Mouse (Mus musculus) liver, embryonic 13.5 days (tissue): ENCODE results near the gene Spcs2. TPM values are rescaled to one million over a fixed set of nuclear protein-coding genes. Genes with fewer than 3 reads are reported as not detected.

ENCODE experiments used
- ATAC-seq: fragments of 200-750 bp; cut with Nextera tagmentation; 2 replicates; pipeline ENCODE4 v1.8.0; 2017; ENCODE audit warnings: low read depth, mild to moderate bottlenecking, moderate number of reproducible peaks, moderate library complexity
- DNase-seq: peaks from one replicate; pipeline ENCODE4 v3.0.0; 2022
- H3K27ac ChIP-seq: fragments of 300-500 bp; sonication (generic); 2 replicates; pipeline ENCODE4 v1.5.1; 2015; ENCODE audit warnings: moderate library complexity, mild to moderate bottlenecking, inconsistent platforms
- H3K27me3 ChIP-seq: fragments of 300-500 bp; sonication (generic); 2 replicates; pipeline ENCODE4 v1.6.1; 2015; ENCODE audit warnings: mild to moderate bottlenecking, inconsistent platforms
- H3K36me3 ChIP-seq: fragments of 300-500 bp; sonication (generic); 2 replicates; pipeline ENCODE4 v1.6.1; 2015; ENCODE audit warnings: mild to moderate bottlenecking, inconsistent platforms
- H3K4me1 ChIP-seq: fragments of 300-500 bp; sonication (generic); replicated peaks from 2 replicates; pipeline ENCODE4 v1.6.1; 2015; ENCODE audit warnings: inconsistent platforms
- H3K4me2 ChIP-seq: fragments of 300-500 bp; sonication (generic); 2 replicates; pipeline ENCODE4 v1.6.1; 2015; ENCODE audit warnings: inconsistent platforms, mild to moderate bottlenecking, moderate library complexity
- H3K4me3 ChIP-seq: fragments of 300-500 bp; sonication (generic); replicated peaks from 2 replicates; pipeline ENCODE4 v1.5.1; 2015; ENCODE audit warnings: mild to moderate bottlenecking, inconsistent platforms
- H3K9ac ChIP-seq: fragments of 300-500 bp; sonication (generic); 2 replicates; pipeline ENCODE4 v1.6.1; 2015; ENCODE audit warnings: mild to moderate bottlenecking, inconsistent platforms
- H3K9me3 ChIP-seq: fragments of 300-500 bp; sonication (generic); replicated peaks from 2 replicates; pipeline ENCODE4 v1.6.1; 2016; ENCODE audit warnings: inconsistent platforms
- WGBS: fragments of 180-500 bp; shearing (Covaris S2); methylation state at CpG from one replicate; pipeline ENCODE4 v1.1.7; 2015; ENCODE audit not compliant: insufficient replicate concordance; 5-methylcytosine and 5-hydroxymethylcytosine counted together
- polyA plus RNA-seq: library from polyadenylated mRNA; unstranded; fragments of >200 nt; fragmentation: Nextera tagmentation; extraction: Ambion mirVana; gene quantifications from 2 replicates; pipeline ENCODE4 v1.2.1, GENCODE M21; 2015

The Spcs2 gene
- polyA plus RNA-seq, 1 experiment from 2014 or later, result 216 TPM

DNA sequence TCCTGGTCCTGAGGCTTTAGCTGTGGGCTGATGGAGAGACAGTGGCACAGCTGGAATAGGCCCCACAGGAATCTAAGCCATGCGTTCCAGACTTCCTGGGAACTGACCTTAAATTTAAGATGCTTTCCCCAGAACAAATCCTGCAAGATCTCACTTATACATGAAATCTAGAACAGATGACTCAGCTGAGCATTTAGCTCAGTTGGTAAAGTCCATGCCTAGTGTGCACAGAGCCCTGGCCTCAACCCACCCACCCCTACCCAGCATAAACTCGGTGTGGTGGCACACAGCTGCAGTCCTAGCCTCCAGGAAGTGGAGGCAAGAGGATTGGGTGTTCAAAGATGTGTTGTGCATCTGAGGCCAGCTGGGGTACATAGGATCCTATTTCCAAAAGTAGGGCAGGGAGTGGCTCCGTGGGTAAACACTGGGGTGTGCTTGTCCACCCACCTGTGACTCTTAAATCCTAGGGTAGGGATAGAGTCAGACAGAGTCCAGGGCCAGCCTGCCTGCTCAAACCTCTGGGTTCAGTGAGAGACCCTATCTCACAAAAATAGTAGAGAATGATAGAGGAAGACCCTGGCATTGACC, 27.0 kb upstream of the Spcs2 start:
- Histone ChIP-seq H3K27ac (no peak overlapping the region), H3K4me2 (no peak overlapping the region), H3K27me3 (no peaks in the 10 kb centered on the region), H3K4me3 (no peak overlapping the region), H3K4me1 (no peaks in the 10 kb centered on the region), H3K36me3 (no peaks in the 10 kb centered on the region), H3K9me3 (no peaks in the 10 kb centered on the region), H3K9ac (no peak overlapping the region)
- ATAC-seq (no peak), DNase-seq (no peak)
- 55% methylated on average over 3 of the region's 3 CpGs for WGBS

DNA sequence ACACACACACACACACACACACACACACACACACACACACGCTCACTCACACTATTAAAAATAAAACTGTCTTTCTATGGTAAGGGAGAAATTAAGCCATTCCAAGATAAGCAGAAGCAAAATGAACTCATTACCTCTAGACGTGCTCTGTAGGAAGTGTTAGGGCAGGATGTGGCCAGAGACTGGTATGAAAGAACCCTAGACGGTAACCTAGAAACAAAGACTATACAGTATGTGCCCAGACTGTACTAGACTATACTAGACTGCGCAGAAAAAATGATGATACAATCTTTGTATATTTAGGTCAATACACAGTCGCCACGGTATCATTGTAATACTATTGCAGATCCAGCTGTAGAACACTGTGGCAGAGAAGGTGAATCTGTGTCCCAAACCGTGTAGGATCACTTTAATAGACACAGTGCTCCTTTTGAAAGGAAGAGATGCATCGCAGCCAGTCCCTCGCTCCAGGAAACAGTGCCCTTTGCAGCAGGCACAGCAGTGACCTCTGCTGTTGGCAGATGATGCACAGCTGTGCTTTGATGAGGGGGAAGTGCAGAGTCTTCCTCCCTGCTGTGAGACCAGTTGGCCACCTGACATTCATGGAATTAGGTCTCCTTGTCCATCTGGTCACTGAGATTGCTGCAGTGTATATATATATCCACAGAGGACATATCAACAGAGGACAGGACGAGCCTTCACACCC, 26.1 kb upstream of the Spcs2 start:
- no peak overlapping the region for H3K4me2 ChIP-seq
- H3K4me3 ChIP-seq, result no peak overlapping the region
- H3K9me3 ChIP-seq, result no peaks in the 10 kb centered on the region
- H3K4me1 ChIP-seq, result no peaks in the 10 kb centered on the region
- H3K27ac ChIP-seq, result no peak overlapping the region
- H3K9ac ChIP-seq, result no peak overlapping the region
- no peaks in the 10 kb centered on the region for H3K27me3 ChIP-seq
- no peaks in the 10 kb centered on the region for H3K36me3 ChIP-seq
- ATAC-seq, result no peak
- WGBS, result 32% methylated on average over 10 of the region's 10 CpGs
- DNase-seq, result no peak

DNA sequence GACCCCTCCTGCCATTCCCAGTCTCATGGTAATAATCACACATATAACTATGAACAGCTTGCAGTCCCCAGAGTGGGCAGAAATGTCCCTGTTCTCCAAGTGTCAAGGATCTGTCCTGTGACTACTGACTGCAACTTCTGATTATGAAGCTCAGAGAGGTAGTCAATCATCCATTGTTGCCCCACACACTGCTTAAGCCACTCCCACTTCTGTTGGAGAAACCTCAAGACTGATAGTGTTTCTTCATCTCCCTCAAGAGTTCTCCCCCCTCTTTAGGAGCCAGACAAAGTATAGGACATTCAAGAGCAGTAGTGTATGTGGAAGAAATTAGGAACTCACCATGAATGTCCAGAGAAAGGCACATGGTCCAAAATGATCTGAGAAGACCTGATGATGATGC, 24.5 kb upstream of the Spcs2 start:
- no peak overlapping the region for H3K4me3 ChIP-seq
- no peaks in the 10 kb centered on the region for H3K9me3 ChIP-seq
- H3K27me3 ChIP-seq, result no peaks in the 10 kb centered on the region
- no peak for DNase-seq
- no peaks in the 10 kb centered on the region for H3K4me1 ChIP-seq
- no peaks in the 10 kb centered on the region for H3K36me3 ChIP-seq
- no peak overlapping the region for H3K27ac ChIP-seq
- ATAC-seq, result no peak
- no peak overlapping the region for H3K4me2 ChIP-seq
- H3K9ac ChIP-seq, result no peak overlapping the region

DNA sequence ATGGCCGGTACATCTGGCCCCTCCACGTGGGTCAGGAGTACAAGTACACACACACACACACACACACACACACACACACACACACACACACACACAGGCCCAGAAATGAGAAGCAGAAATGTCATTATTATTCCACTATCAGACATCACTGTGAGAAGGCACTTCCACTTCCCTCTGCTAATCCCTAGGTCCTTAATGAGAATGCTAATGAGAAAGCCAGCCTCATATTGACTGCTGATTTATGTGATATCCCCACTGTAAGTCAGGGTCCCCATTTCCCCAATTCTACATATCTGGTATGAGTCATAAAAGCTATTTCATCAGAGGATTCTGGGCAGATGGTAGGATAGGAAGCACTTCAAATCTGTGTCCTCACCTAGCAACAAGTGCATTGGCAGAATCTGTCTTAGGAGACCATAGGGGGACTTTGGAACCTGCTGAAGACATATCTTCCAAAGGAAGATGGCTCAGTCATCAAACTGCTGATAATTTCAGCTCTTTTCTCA, 24.0 kb upstream of the Spcs2 start:
- Histone ChIP-seq H3K27me3 (no peaks in the 10 kb centered on the region), H3K4me3 (no peak overlapping the region), H3K4me1 (no peaks in the 10 kb centered on the region), H3K9me3 (no peaks in the 10 kb centered on the region), H3K36me3 (no peaks in the 10 kb centered on the region), H3K4me2 (no peak overlapping the region), H3K9ac (no peak overlapping the region), H3K27ac (no peak overlapping the region)
- DNase-seq (no peak), ATAC-seq (no peak)
- 50% methylated on average over 2 of the region's 2 CpGs for WGBS

DNA sequence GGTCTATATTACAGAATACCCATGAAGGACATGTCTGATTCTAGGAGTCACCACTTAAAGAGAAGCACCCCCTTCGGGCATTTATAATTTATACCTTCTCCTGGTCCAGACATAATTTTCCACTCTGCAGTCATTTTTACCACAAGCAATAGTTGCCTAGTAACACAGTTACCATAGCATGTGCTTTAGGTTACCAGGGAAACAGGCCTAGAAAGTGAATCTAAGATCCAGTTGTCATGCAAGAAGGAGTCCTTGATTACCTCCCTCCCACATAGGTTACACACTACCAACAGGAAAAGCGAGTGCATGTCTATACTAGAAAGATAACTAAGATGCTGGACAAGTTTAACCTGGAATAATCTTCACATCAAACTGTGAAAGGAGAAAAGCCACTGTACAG, 15.0 kb upstream of the Spcs2 start:
- Histone ChIP-seq H3K9ac (no peak overlapping the region), H3K27me3 (0 out of 2 replicates have a peak, but pooled peaks cover 8% of the 10 kb centered on the region), H3K4me3 (no peak overlapping the region), H3K4me2 (no peak overlapping the region), H3K9me3 (no peaks in the 10 kb centered on the region), H3K36me3 (no peaks in the 10 kb centered on the region), H3K4me1 (no peaks in the 10 kb centered on the region), H3K27ac (no peak overlapping the region)
- ATAC-seq (no peak), DNase-seq (no peak)
- WGBS, result 54% methylated on average over 2 of the region's 2 CpGs

DNA sequence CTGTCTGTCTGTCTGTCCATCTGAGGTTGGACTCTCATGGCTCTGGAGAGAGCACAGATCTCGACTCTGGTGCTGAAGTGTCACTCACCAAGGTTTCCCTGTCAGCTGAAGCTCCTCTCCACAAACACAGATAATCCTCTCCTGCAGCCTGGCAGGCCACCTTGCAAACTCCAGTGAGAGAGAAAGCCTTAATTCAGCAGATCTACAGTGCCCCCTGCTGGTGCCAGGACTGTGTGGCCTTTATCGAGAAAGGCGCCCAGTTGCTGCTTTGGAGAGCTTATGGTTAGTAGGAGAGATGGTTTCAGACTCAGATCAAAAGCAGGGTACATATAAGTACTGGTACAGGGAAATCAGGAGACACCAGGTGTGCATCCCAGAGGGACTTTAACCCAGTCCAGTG, 13.1 kb upstream of the Spcs2 start:
- WGBS, result 2% methylated on average over 3 of the region's 3 CpGs
- ATAC-seq (no peak), DNase-seq (peak; percentile 68)
- Histone ChIP-seq H3K27ac (no peak overlapping the region), H3K9me3 (no peaks in the 10 kb centered on the region), H3K4me3 (no peak overlapping the region), H3K4me2 (no peak overlapping the region), H3K27me3 (0 out of 2 replicates have a peak, but pooled peaks cover 8% of the 10 kb centered on the region), H3K36me3 (no peaks in the 10 kb centered on the region), H3K4me1 (no peaks in the 10 kb centered on the region), H3K9ac (no peak overlapping the region)

DNA sequence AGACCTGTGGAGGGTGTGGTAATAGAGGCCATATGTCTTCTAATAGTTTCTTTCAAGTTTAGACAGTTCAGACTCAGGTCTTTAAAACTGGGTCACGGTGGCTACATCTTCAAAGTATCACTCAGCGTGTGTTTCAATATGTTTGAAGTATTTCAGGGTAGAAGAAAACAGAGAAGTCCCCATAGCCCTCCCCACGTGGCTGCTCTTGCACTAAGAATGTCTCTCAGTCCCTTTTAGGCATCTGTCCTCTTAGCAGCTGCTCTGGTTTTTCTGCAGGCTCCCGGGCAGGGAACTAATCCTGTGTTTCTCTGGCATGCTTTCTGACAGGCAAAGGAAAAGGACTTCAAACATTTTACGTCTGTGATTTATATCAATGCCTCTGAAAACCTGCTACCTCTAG, 12.6 kb upstream of the Spcs2 start:
- no peak overlapping the region for H3K9ac ChIP-seq
- 47% methylated on average over 5 of the region's 5 CpGs for WGBS
- no peak overlapping the region for H3K4me3 ChIP-seq
- H3K4me2 ChIP-seq, result no peak overlapping the region
- 0 out of 2 replicates have a peak, but pooled peaks cover 8% of the 10 kb centered on the region for H3K27me3 ChIP-seq
- H3K27ac ChIP-seq, result no peak overlapping the region
- no peaks in the 10 kb centered on the region for H3K36me3 ChIP-seq
- ATAC-seq (no peak), DNase-seq (no peak)
- no peaks in the 10 kb centered on the region for H3K9me3 ChIP-seq
- H3K4me1 ChIP-seq, result no peaks in the 10 kb centered on the region

DNA sequence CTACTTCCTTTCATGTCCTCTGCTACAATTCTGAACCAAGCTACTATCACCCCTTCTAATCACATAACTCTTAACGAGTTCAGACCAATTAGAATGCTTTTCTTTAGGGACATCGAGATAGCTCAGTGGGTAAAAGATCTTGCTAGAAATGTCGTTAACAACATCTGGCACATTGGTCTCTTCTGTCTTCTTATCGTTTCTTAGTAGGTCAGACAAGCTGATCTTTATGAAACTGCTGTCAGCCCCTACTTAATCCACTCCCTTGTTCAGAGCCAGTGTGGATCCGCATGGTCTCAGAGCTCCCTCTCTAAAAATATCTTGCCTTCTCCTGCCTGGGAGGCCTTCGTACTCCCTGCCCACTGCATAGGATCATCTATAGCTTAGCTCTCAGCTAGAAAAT, 10.7 kb upstream of the Spcs2 start:
- Histone ChIP-seq H3K4me2 (no peak overlapping the region), H3K9me3 (no peaks in the 10 kb centered on the region), H3K9ac (no peak overlapping the region), H3K4me3 (no peak overlapping the region), H3K27me3 (0 out of 2 replicates have a peak, but pooled peaks cover 8% of the 10 kb centered on the region), H3K27ac (no peak overlapping the region), H3K4me1 (no peaks in the 10 kb centered on the region), H3K36me3 (no peaks in the 10 kb centered on the region)
- no peak for DNase-seq
- WGBS, result 60% methylated on average over 6 of the region's 6 CpGs
- no peak for ATAC-seq

DNA sequence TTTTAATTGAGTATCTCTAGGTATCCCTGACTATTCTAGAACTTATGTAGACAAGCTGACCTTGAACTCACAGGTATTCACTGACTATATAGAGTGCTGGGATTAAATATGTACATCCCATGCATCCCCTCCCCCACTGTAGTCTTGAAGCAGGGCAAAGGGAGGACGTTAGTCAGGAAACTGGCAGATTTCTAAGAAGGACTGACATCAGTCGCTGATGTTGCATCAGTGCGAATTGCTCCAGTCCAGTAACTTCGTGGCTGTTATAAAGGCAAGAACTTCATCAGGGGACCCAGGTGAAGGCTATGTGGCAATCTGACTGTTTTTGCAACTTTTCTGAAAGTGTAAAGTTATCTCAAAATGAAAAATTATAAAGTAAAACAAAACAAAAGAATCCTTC, 6.0 kb upstream of the Spcs2 start:
- H3K4me3 ChIP-seq, result no peak overlapping the region
- H3K36me3 ChIP-seq, result no peaks in the 10 kb centered on the region
- DNase-seq, result no peak
- no peaks in the 10 kb centered on the region for H3K9me3 ChIP-seq
- H3K9ac ChIP-seq, result no peak overlapping the region
- H3K27ac ChIP-seq, result no peak overlapping the region
- H3K4me2 ChIP-seq, result no peak overlapping the region
- WGBS, result 40% methylated on average over 4 of the region's 4 CpGs
- no peak for ATAC-seq
- no peaks in the 10 kb centered on the region for H3K4me1 ChIP-seq
- no peaks in the 10 kb centered on the region for H3K27me3 ChIP-seq

DNA sequence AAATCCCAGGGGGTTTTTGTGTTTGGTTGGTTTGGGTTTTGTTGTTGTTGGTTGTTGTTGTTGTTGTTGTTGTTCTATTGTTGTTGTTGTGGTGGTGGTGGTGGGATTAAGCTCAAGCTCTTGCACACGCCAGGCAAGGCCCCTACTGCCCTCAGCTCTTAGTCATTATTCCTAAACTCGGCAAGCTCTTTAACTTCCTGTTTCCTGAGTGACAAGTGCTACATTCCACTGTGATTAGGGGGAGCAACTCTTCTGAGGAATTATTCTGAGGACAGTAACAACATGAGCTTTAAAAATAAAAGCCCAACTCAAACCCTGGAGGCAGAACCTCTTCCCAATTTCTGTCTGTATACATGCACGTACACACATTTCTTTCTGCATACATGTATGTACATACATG, 2.0 kb upstream of the Spcs2 start:
- Histone ChIP-seq H3K36me3 (no peaks in the 10 kb centered on the region), H3K9ac (no peak overlapping the region), H3K4me3 (no peak overlapping the region), H3K27ac (no peak overlapping the region), H3K4me1 (no peaks in the 10 kb centered on the region), H3K4me2 (no peak overlapping the region), H3K9me3 (no peaks in the 10 kb centered on the region), H3K27me3 (peaks cover 13% of the 10 kb centered on the region; the same call in 1 of the 2 replicates)
- no peak for DNase-seq
- no peak for ATAC-seq
- WGBS, result 41% methylated on average over 3 of the region's 3 CpGs

DNA sequence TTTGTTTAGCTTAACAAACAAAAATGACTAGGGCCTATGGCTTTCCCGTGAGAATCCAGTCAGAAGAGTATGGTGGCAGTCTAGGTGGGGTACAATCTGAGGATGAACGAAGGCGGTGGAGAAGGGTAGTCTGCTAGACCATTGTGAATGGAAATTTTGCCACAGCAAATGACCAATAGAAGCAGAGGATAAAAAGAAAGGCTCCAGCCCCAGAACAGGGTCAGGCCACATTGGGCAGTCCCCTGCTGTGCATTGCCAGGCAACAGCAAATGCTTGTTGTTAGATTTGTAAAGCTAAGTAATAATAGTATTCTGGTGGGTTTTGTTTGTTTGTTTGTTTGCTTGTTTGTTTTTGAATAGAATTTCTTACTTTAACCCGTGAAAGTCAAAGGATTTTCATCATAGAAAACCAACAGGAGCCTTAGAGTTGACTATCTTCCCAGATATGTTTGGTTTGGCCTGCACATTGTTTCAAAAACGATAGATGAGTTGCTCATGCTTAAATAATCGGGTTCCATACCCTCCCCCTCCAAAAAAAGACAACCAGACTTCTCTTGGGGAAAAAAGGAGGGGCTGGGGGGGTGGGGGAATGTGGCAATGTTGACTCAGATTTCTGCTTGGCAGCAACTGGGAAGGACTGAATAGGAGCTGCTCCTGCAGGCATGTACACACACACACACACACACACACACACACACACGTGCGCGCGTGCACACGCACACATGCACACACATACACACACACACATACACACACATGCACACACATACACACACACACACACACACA, 1.2 kb upstream of the Spcs2 start:
- Histone ChIP-seq H3K27me3 (peaks cover 13% of the 10 kb centered on the region; the same call in 1 of the 2 replicates), H3K9me3 (no peaks in the 10 kb centered on the region), H3K4me1 (no peaks in the 10 kb centered on the region), H3K36me3 (no peaks in the 10 kb centered on the region), H3K27ac (no peak overlapping the region), H3K4me2 (no peak overlapping the region), H3K9ac (no peak overlapping the region), H3K4me3 (no peak overlapping the region)
- DNase-seq, result no peak
- 58% methylated on average over 11 of the region's 11 CpGs for WGBS
- ATAC-seq, result no peak
